Mouse (Mus musculus): ENCODE data around the gene Crygd.

The Crygd gene

DNA sequence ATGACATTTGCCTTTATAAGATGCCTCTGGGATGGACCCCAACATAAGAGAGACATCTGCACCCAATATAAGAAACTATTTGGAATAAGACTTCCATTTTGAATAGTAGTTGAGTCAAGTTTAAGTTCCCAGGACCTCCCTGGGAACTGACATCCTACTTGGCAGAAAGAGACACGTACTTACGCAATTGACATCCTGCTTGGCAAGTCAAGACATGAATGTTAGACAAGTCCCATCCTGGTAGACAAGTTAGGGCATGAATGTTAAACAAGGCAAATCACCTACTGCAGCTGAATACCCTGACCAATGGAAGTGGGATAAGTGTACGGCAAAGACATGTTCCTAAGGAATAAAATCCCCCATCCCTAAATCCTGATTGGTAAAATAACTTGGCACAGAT lies 21.4 kb downstream of the Crygd start:
- DNase-seq, result no peak

DNA sequence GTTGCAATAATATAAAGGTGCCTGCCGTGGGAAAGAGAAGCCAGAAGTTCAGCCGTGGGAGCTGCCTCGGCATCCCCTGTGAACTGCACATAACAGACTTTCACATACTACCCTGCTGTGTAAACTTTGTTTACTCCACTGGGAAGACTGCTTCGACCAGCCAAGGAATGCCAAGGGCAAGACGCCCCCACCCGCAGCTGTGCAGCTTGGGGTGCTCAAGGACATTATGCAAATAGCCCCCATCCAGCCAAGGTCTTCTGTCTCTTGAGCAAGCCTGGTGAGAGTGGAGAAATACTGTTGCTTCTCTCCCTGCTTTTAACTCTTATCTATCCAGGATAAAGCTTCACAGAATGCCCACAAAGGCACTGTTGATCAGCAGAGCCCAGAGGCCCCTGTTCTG lies 22.4 kb downstream of the Crygd start:
- DNase-seq, result no peak

DNA sequence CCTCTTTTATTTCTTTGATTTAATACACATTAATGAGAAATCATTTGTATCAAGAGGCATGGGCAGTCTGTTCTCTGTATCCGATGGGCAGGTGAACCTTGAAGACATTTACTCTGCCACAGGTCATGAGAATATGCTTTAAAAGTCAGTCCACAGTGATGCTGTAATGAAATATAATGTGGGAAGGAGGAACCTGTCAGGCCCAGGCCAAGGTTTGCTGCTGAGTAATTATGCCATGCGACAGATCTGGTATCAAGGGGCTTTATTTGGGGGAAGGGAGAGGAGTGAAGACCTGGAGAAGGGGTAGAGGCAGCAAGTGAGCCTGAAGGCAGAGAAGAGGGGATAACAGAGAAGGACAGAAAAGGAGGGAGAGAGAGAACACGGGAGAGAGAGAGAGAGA lies 23.6 kb downstream of the Crygd start:
- DNase-seq, result no peak

DNA sequence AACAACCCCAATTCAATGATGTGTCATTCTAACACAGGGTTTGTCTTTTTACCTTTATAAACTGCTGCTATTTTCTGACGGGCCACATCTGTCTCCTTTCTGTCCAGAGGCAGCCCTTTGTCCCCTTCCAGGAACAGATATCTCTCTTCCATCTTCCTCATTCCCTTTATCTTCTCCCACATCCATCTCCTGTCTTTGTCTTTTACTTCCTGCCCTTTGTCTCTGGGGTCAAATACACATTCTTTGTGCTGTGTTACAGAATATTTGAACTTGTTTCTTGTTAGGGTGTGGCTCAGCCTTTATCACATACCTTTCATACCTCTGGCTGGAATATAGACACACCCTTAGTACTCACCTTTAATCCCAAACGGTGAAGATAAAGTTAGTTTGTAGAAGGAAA lies 25.7 kb downstream of the Crygd start:
- no peak for DNase-seq

DNA sequence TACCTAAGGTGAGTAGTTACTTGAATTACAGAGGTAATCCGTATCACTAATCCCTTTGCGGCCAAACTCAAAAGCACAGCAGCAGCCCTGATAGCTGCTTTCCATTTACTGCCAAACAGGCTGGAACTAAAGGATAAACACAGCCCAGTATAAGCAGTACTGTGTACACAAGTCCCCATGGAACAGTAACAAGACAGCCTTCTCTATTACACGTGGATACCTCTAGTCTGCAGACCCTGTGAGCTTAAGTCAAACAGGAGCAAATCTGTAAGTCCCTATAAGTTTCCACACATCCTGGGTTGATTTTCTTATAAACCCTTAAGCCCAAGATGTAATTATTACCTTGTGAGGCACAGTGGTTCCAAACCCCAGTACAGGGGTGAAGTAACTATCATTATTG lies 27.7 kb downstream of the Crygd start:
- DNase-seq, result no peak

DNA sequence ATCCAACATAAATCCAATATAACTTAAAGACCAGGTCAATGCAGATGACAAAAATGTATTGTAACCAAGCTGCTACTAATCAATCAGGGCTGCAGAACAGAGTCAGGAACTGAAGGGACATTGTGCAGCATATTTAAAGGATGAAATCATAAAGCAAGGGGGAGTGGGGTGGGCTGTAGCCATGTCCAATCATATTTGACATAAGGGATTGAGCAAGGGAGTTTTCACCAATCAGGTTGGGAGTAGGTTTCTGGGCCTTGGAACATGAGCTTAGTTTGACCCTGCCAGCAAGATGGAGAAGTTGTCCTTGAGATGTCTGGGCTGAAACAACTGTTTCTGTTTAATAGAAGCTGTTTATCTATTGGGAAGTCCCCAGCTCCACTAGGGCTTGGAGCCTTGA lies 30.6 kb downstream of the Crygd start, which contains the start of gene Akr1cl:
Gene Akr1cl (minus strand): TSS at position 119 of the 400 bp plus-strand sequence.
- DNase-seq, result no peak

DNA sequence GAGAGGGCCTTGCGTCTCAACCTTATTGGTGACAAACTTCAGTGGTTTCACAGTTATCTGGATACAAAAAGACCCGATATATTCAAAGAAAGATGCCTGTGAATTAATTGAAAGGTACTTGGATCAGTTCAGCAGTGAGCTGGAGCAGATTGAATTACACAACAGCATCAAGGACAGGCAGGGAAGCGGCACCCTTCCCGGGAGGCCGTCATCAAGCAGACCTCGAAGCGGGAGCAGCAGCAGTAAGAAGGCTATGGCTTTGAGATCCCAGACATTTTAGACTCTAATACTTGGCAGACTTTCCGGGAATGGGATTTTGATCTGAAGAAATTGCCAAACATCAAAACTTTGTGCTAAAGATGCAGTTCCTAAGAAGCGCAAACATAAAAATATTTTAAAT lies 35.0 kb downstream of the Crygd start:
- DNase-seq, result no peak

DNA sequence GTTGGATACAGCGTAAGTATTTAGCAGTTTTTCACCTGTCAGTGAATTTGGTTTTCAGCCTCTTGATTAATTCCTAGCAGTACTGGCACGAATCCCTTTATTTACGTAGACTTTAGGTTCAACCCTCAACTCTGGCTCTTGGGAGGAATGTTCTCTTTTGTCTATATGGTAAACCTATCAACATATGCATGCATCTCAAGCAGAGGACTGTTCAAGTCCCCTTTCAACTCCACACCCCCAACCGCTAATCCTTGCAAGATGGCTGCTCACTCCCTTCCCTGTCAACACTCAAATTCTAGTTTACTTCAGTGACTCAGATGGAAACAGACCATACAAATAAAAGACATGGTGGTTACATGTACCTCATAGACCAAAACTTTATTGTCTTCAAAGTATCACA lies 50.5 kb downstream of the Crygd start:
- DNase-seq, result no peak
